Mouse (Mus musculus): ENCODE measurements at regions not wholly inside any gene's neighbourhood (a gene's known extent, or its start where the extent isn't known, plus 50 kb on each side); places are given as distances from the start of the nearest gene placed in this dataset.

GRCm38 (mm10) chr3:42110976-42111847 is 368.8 kb downstream of the D3Ertd751e start:
- peak; percentile 37 for DNase-seq (ENCODE audit: extremely low spot score, low spot score)

- DNase-seq (ENCODE audit: extremely low spot score, low spot score), result no peak
Observed at GRCm38 (mm10) chr3:42129821-42130560, 387.6 kb downstream of the D3Ertd751e start.

- no peak for DNase-seq (ENCODE audit: extremely low spot score, low spot score)
Observed at GRCm38 (mm10) chr3:42132322-42132721, 389.9 kb downstream of the D3Ertd751e start.

- no peak for DNase-seq (ENCODE audit: extremely low spot score, low spot score)
Observed at GRCm38 (mm10) chr3:42153372-42153771, 411.0 kb downstream of the D3Ertd751e start.

GRCm38 (mm10) chr3:42154909-42155308 is 412.5 kb downstream of the D3Ertd751e start:
- no peak for DNase-seq (ENCODE audit: extremely low spot score, low spot score)

- DNase-seq (ENCODE audit: extremely low spot score, low spot score), result no peak
Observed at GRCm38 (mm10) chr3:42163666-42164065, 421.3 kb downstream of the D3Ertd751e start.

- no peak for DNase-seq (ENCODE audit: extremely low spot score, low spot score)
Observed at GRCm38 (mm10) chr3:42199206-42199605, 456.8 kb downstream of the D3Ertd751e start.

- DNase-seq (ENCODE audit: extremely low spot score, low spot score), result no peak
Observed at GRCm38 (mm10) chr3:42201373-42201772, 459.0 kb downstream of the D3Ertd751e start.

- DNase-seq (ENCODE audit: extremely low spot score, low spot score), result no peak
Observed at GRCm38 (mm10) chr3:42205640-42206039, 463.2 kb downstream of the D3Ertd751e start.

GRCm38 (mm10) chr3:42211420-42211819 is 469.0 kb downstream of the D3Ertd751e start:
- DNase-seq (ENCODE audit: extremely low spot score, low spot score), result no peak

GRCm38 (mm10) chr3:42212456-42212855 is 470.0 kb downstream of the D3Ertd751e start:
- DNase-seq (ENCODE audit: extremely low spot score, low spot score), result no peak

GRCm38 (mm10) chr3:42213163-42213562 is 470.8 kb downstream of the D3Ertd751e start:
- no peak for DNase-seq (ENCODE audit: extremely low spot score, low spot score)

- peak; percentile 13 for DNase-seq (ENCODE audit: extremely low spot score, low spot score)
Observed at GRCm38 (mm10) chr3:42214624-42215276, 472.3 kb downstream of the D3Ertd751e start.

GRCm38 (mm10) chr3:42218719-42219118 is 476.3 kb downstream of the D3Ertd751e start:
- DNase-seq (ENCODE audit: extremely low spot score, low spot score), result no peak

- no peak for DNase-seq (ENCODE audit: extremely low spot score, low spot score)
Observed at GRCm38 (mm10) chr3:42227679-42228398, 485.4 kb downstream of the D3Ertd751e start.

GRCm38 (mm10) chr3:42228399-42228755 is 486.0 kb downstream of the D3Ertd751e start:
- no peak for DNase-seq (ENCODE audit: extremely low spot score, low spot score)

- no peak for DNase-seq (ENCODE audit: extremely low spot score, low spot score)
Observed at GRCm38 (mm10) chr3:42232268-42232667, 489.9 kb downstream of the D3Ertd751e start.

- DNase-seq (ENCODE audit: extremely low spot score, low spot score), result no peak
Observed at GRCm38 (mm10) chr3:42233756-42234155, 491.3 kb downstream of the D3Ertd751e start.

- no peak for DNase-seq (ENCODE audit: extremely low spot score, low spot score)
Observed at GRCm38 (mm10) chr3:42235515-42235914, 493.1 kb downstream of the D3Ertd751e start.
